Mouse (Mus musculus) lung, adult 10 weeks (tissue): Measurements from ENCODE around the gene Cxadr. TPM values are rescaled to one million over a fixed set of nuclear protein-coding genes. Genes with fewer than 3 reads are reported as not detected.

ENCODE experiments used
- polyA plus RNA-seq: library from polyadenylated mRNA; stranded (reverse); fragments of 350-450 nt; fragmentation: Illumina TruSeq; extraction: RNeasy Lipid Tissue Mini Kit (QIAGEN cat#74804); gene quantifications from one replicate; pipeline ENCODE4 v1.2.3, GENCODE M21; 2014; ENCODE audit warnings: low read depth, low replicate concordance; ENCODE audit not compliant: insufficient read depth

The Cxadr gene
- polyA plus RNA-seq: 21.2 TPM

DNA sequence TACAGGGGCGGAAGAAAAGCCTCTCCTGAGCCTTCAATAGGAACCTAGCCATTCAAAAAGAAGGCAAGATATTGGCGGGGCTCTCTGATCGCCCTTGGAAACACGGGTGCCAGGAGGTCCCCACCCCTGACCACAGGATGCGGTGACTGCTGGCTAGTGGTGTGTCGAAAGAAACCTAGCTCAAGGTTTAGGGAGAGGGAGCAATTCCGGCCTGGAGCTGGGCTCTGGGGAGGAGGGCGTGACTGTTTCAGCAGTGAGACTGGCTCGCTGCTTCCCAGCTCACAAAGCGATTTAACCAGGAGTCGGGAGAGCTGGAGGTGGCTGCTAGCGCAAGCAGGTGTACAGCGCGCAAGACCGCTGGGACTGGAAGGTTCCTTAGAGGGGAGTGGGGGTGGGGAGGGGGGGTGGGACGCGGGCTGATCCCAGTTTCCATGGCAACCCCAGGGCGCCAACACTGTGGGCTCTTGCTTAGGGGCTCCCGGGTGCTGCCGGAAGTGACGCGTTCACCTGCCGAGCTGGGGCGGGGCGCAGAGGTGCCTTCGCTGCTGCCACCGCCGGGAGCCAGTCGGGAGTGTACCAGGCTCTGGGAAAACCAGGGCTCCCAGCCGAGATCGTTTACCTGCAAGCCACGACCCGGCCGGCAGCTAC, at the start of gene Cxadr:
Cxadr (plus strand) TSS at position 307 of the 648 bp plus-strand sequence.

DNA sequence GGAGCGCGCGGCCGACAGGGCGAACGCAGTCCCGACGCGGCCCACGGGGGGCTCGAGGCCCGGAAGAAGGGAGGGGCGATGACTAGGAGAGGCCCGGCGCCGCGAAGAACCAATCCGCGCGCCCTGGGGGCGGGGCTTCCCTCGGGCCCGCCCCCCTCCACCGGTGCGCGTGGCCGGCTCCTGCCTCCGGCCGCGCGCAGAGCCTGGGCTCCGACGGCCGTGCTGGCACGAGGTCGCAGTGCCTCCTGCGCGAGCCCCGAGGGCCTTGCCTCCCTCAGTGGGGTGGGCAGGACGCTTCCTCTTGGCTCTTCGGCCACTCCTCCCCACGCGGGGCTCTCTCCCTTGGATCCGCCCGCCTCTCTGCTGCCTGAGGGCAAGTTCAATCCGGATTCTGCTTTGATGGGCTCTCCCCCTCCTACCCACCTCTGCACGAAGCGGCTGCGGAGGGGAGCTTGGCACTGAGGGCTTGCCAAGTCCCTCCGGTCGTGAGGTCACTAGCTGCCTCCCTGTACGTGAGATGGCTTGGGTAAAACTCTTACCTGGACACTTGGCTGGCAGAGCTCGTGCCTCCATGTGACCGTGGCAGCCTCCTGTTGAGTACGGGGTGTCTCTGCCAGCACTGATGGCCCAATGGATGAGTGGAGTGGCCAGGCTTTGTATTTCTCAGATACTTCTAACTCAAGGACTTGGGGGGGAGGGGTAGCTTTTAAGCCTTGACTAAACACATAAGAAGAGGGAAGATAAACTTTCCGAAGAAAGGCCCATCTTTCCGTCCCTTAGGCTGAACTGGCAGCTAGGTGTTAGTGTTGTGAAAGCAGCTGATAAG, 75.7 kb downstream of the Cxadr start, which contains the start of gene Btg3:
Btg3 (minus strand) TSS at position 448 of the 826 bp plus-strand sequence.

Other genes starting within 250 kb of the Cxadr start
- 70.6 TPM for gene Btg3, start 75.7 kb downstream of the Cxadr start, polyA plus RNA-seq